Mouse (Mus musculus): ENCODE data around the gene Mcm6. TPM values are rescaled to one million over a fixed set of nuclear protein-coding genes. Genes with fewer than 3 reads are reported as not detected.

The Mcm6 gene
- polyA plus RNA-seq, 1 experiment from 2014 or later, result 308 TPM

DNA sequence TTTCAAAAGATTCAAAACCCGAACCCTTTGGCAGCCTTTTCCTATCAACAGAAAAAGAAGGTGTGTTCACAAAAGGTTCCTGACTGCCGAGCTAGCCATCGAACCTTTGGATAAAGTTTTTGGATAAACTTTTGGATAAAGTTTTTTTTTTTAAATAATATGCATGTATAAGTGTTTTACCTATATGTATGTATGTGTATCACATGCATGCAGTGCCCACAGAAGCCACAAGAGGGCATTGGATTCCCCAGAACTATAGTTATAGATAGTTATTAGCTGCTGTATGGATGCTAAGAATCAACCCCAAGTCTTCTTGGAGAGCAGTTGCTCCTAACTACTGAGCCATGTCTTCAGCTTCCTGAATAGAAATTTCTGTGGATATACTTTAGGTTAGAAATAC is 77.7 kb downstream of the Mcm6 start:
- H3K4me1 ChIP-seq, result no peaks in the 10 kb centered on the region
- H3K27me3 ChIP-seq (replicated peaks; ENCODE audit: low read depth, poor library complexity, severe bottlenecking), result no peaks in the 10 kb centered on the region
- no peak overlapping the region for H3K4me3 ChIP-seq
- 92% methylated on average over 3 of the region's 3 CpGs for WGBS
- no peak overlapping the region for H3K27ac ChIP-seq (replicated peaks)
- peaks cover 89% of the 10 kb centered on the region for H3K36me3 ChIP-seq (replicated peaks)
- no peak for DNase-seq (ENCODE audit: low spot score)
- 0 out of 2 replicates have a peak, but pooled peaks cover 2% of the 10 kb centered on the region for H3K9me3 ChIP-seq

Other genes with a start within 250 kb of the Mcm6 start
- gene Ubxn4, start 115.7 kb downstream of the Mcm6 start, polyA plus RNA-seq (2016; fragmentation: Nextera tagmentation; extraction: Ambion mirVana), result 56.8 and 57.0 TPM in 2 replicates
- 0.31 and 0.55 TPM in 2 replicates for gene Lct, start 31.3 kb downstream of the Mcm6 start, polyA plus RNA-seq (2016; fragmentation: Nextera tagmentation; extraction: Ambion mirVana)
- 168 and 182 TPM in 2 replicates for gene Dars, start 57.7 kb upstream of the Mcm6 start, polyA plus RNA-seq (2016; fragmentation: Nextera tagmentation; extraction: Ambion mirVana)
- 4.8 and 6.0 TPM in 2 replicates for gene Cxcr4, start 232.6 kb upstream of the Mcm6 start, polyA plus RNA-seq (2016; fragmentation: Nextera tagmentation; extraction: Ambion mirVana)